Mouse (Mus musculus) ES-E14 (cell line): ENCODE results near the gene Slc7a11.

ENCODE experiments used
- HCFC1 ChIP-seq: IDR thresholded peaks from 2 replicates; pipeline ENCODE4 v1.6.1; 2012; ENCODE audit warnings: low read length, inconsistent platforms, borderline replicate concordance; ENCODE audit not compliant: insufficient read depth
- MAFK ChIP-seq: IDR thresholded peaks from 2 replicates; pipeline ENCODE4 v1.6.1; 2014; ENCODE audit warnings: mild to moderate bottlenecking, low read depth, low read length, inconsistent platforms; ENCODE audit not compliant: insufficient read depth
- ZC3H11A ChIP-seq: IDR thresholded peaks from 2 replicates; pipeline ENCODE4 v1.6.1; 2012; ENCODE audit warnings: low read depth, mild to moderate bottlenecking, inconsistent platforms, low read length, borderline replicate concordance

- TF ChIP-seq MAFK (peak; percentile 87), HCFC1 (no peak), ZC3H11A (no peak)
These were observed 218.9 kb downstream of the Slc7a11 start for GRCm38 (mm10) chr3:50224390-50225114.
